In genomic region chr4:125077700-125078099, GRCm38 (mm10) we compare ENCODE assay signal across 24 mouse cellular contexts. TPM values are rescaled to one million over a fixed set of nuclear protein-coding genes. Genes with fewer than 3 reads are reported as not detected.
A peak's percentile ranks its signal among the peaks of the same experiment; 100 is the strongest.
DNase-seq lines count a peak whose midpoint lies in the region; ATAC-seq and TF ChIP-seq lines count a peak whose summit lies in the region.
"Had no signal": no experiment of that assay in that cellular context is flagged by ENCODE, and none has a peak within 500 bp of the region (broad histone marks: within the 10 kb centered on the region; RNA-seq: fewer than 3 reads in every experiment).

No protein-coding gene starts in this region.

- H3K27ac ChIP-seq in kidney, adult 2 months (ENCODE audit: insufficient read depth, low read depth, low read length), result no peak overlapping the region
- H3K27ac ChIP-seq in stomach, embryonic 15.5 days, result no peak overlapping the region
- no peak overlapping the region for H3K27ac ChIP-seq in stomach, postnatal 0 days (replicated peaks)
- peak overlapping the region; percentile 3; the same call in 1 of the 2 replicates for H3K27ac ChIP-seq in small intestine, adult 2 months (ENCODE audit: insufficient read depth, low read depth, low read length)
- H3K27ac ChIP-seq: forebrain, embryonic 10.5 days; forebrain, embryonic 13.5 days; heart, embryonic 15.5 days; hindbrain, embryonic 10.5 days; hindbrain, embryonic 13.5 days had no signal

- H3K36me3 ChIP-seq in kidney, adult 2 months (ENCODE audit: control insufficient read depth, insufficient read depth, low read length), result no peaks in the 10 kb centered on the region
- H3K36me3 ChIP-seq in stomach, embryonic 15.5 days, result peaks cover 34% of the 10 kb centered on the region
- peaks cover 19% of the 10 kb centered on the region; the same call in 1 of the 2 replicates for H3K36me3 ChIP-seq in stomach, postnatal 0 days (ENCODE audit: control insufficient read depth, insufficient read depth, low read length)
- H3K36me3 ChIP-seq in small intestine, adult 2 months (ENCODE audit: control insufficient read depth, insufficient read depth, low read length), result peaks cover 34% of the 10 kb centered on the region

- no peaks in the 10 kb centered on the region for H3K4me1 ChIP-seq in kidney, adult 2 months (ENCODE audit: control insufficient read depth, insufficient read depth, low read length)
- no peaks in the 10 kb centered on the region for H3K4me1 ChIP-seq in stomach, embryonic 15.5 days
- no peaks in the 10 kb centered on the region for H3K4me1 ChIP-seq in stomach, postnatal 0 days (replicated peaks; ENCODE audit: control insufficient read depth, insufficient read depth)
- peaks cover 6% of the 10 kb centered on the region; the same call in 1 of the 2 replicates for H3K4me1 ChIP-seq in small intestine, adult 2 months (ENCODE audit: control insufficient read depth, insufficient read depth, insufficient read length, low read length)
- H3K4me1 ChIP-seq: forebrain, embryonic 10.5 days; forebrain, embryonic 13.5 days; heart, embryonic 15.5 days; hindbrain, embryonic 10.5 days; hindbrain, embryonic 13.5 days had no signal

- WGBS in kidney, adult 2 months, result 79% methylated on average over 2 of the region's 2 CpGs
- WGBS in stomach, embryonic 15.5 days, result 84% methylated on average over 2 of the region's 2 CpGs
- WGBS in stomach, postnatal 0 days, result 91% methylated on average over 2 of the region's 2 CpGs
- whole genome bisulfite sequencing in small intestine, adult 2 months, result 50% methylated on average over 2 of the region's 2 CpGs

- H3K4me3 ChIP-seq in kidney, adult 2 months (ENCODE audit: insufficient read depth, low read depth, low read length), result no peak overlapping the region
- no peak overlapping the region for H3K4me3 ChIP-seq in stomach, embryonic 15.5 days (replicated peaks)
- H3K4me3 ChIP-seq in stomach, postnatal 0 days (ENCODE audit: low read depth, low read length), result no peak overlapping the region
- no peak overlapping the region for H3K4me3 ChIP-seq in small intestine, adult 2 months (ENCODE audit: low read depth, low read length)
- H3K4me3 ChIP-seq: forebrain, embryonic 10.5 days; forebrain, embryonic 13.5 days; heart, embryonic 15.5 days; hindbrain, embryonic 10.5 days; hindbrain, embryonic 13.5 days had no signal

- TF ChIP-seq EP300 in stomach, postnatal 0 days (optimal IDR thresholded peaks at IDR 0.05), result no peak

- TF ChIP-seq CTCF in kidney, adult 2 months (conservative IDR thresholded peaks at IDR 0.05; ENCODE audit: insufficient read depth, insufficient read length, low read depth, low read length), result no peak
- no peak for TF ChIP-seq CTCF in stomach, postnatal 0 days (IDR thresholded peaks at IDR 0.05; ENCODE audit: low read depth)
- TF ChIP-seq CTCF in small intestine, adult 2 months (IDR thresholded peaks at IDR 0.05; ENCODE audit: extremely low read depth, insufficient read length, insufficient replicate concordance, low read depth, low read length), result no peak

- H3K27me3 ChIP-seq in kidney, adult 2 months (replicated peaks; ENCODE audit: control insufficient read depth, insufficient read depth, low read length), result no peaks in the 10 kb centered on the region
- no peaks in the 10 kb centered on the region for H3K27me3 ChIP-seq in stomach, embryonic 15.5 days (replicated peaks)
- no peaks in the 10 kb centered on the region for H3K27me3 ChIP-seq in stomach, postnatal 0 days (ENCODE audit: control insufficient read depth, insufficient read depth, low read length)
- no peaks in the 10 kb centered on the region for H3K27me3 ChIP-seq in small intestine, adult 2 months (ENCODE audit: control insufficient read depth, insufficient read depth, low read length)
- H3K27me3 ChIP-seq: forebrain, embryonic 13.5 days; heart, embryonic 15.5 days; hindbrain, embryonic 13.5 days had no signal

- DNase-seq in kidney, adult 2 months, result peak; percentile 36
- DNase-seq in kidney, adult 18-20 months, result no peak
- no peak for DNase-seq in stomach, postnatal 0 days (ENCODE audit: low spot score)
- no peak for DNase-seq in ovary, adult 18-20 months (ENCODE audit: low spot score)
- DNase-seq: adrenal gland, adult 8-10 months; adrenal gland, postnatal 25 days; cerebellum, adult 11-12 months; cerebellum, adult 8-10 months; cerebellum, postnatal 14 days; gastrocnemius, postnatal 14 days; heart, adult 11 months; heart, postnatal 10 days; heart, postnatal 36 days had no signal

- TF ChIP-seq POLR2A in kidney, adult 2 months (IDR thresholded peaks at IDR 0.05; ENCODE audit: low read depth, low read length), result no peak
- no peak for TF ChIP-seq POLR2A in small intestine, adult 2 months (IDR thresholded peaks at IDR 0.05; ENCODE audit: low read depth, low read length)

- H3K9ac ChIP-seq in stomach, embryonic 15.5 days, result no peak overlapping the region
- no peak overlapping the region for H3K9ac ChIP-seq in stomach, postnatal 0 days (ENCODE audit: low read length)
- H3K9ac ChIP-seq: forebrain, embryonic 13.5 days; heart, embryonic 15.5 days; hindbrain, embryonic 13.5 days had no signal

- H3K9me3 ChIP-seq in stomach, embryonic 15.5 days, result no peaks in the 10 kb centered on the region
- H3K9me3 ChIP-seq in stomach, postnatal 0 days (ENCODE audit: control insufficient read depth, low read length), result no peaks in the 10 kb centered on the region
- H3K9me3 ChIP-seq: forebrain, embryonic 10.5 days; forebrain, embryonic 13.5 days; heart, embryonic 15.5 days; hindbrain, embryonic 10.5 days; hindbrain, embryonic 13.5 days had no signal

- ATAC-seq in stomach, embryonic 15.5 days (ENCODE audit: insufficient read depth, low FRiP score, low read depth), result 0 out of 2 replicates have a peak, but pooled peaks have one; percentile 10
- no peak for ATAC-seq in stomach, postnatal 0 days (ENCODE audit: low FRiP score, low TSS enrichment)
- ATAC-seq: activated CD4-positive, CD25-positive, alpha-beta regulatory T cell, adult 4 months; forebrain, embryonic 13.5 days; forebrain, embryonic 16.5 days; hindbrain, embryonic 16.5 days had no signal

- H3K4me2 ChIP-seq in stomach, embryonic 15.5 days, result no peak overlapping the region
- no peak overlapping the region for H3K4me2 ChIP-seq in stomach, postnatal 0 days (replicated peaks; ENCODE audit: low read depth)
- H3K4me2 ChIP-seq: forebrain, embryonic 13.5 days; heart, embryonic 11.5 days; heart, embryonic 15.5 days; hindbrain, embryonic 13.5 days had no signal

RNA-seq across cellular contexts. Expression of gene Meaf6, which starts 7.2 kb away (rescaled TPM):
- 10.8 and 17.5 TPM in 2 replicates for polyA plus RNA-seq in kidney, adult 2 months (2012; rRNA removed)
- 45.9 and 52.1 TPM in 2 replicates for polyA plus RNA-seq in stomach, embryonic 15.5 days (2015; fragmentation: Nextera tagmentation; extraction: Ambion mirVana)
- 28.3 and 28.4 TPM in 2 replicates for polyA plus RNA-seq in stomach, postnatal 0 days (2015; fragmentation: Nextera tagmentation; extraction: Ambion mirVana)
- 3.5 and 9.1 TPM in 2 replicates for polyA plus RNA-seq in small intestine, adult 2 months (2012; rRNA removed)

RNA-seq across cellular contexts. Expression of gene Snip1, which starts 11.2 kb away (rescaled TPM):
- polyA plus RNA-seq in kidney, adult 2 months (2012; rRNA removed), result 7.3 and 8.3 TPM in 2 replicates
- polyA plus RNA-seq in stomach, embryonic 15.5 days (2015; fragmentation: Nextera tagmentation; extraction: Ambion mirVana), result 26.3 and 27.5 TPM in 2 replicates
- 13.0 and 13.6 TPM in 2 replicates for polyA plus RNA-seq in stomach, postnatal 0 days (2015; fragmentation: Nextera tagmentation; extraction: Ambion mirVana)
- 4.2 and 6.2 TPM in 2 replicates for polyA plus RNA-seq in small intestine, adult 2 months (2012; rRNA removed)

RNA-seq across cellular contexts. Expression of gene Dnali1, which starts 12.2 kb away (rescaled TPM):
- 0.44 and 0.48 TPM in 2 replicates for polyA plus RNA-seq in kidney, adult 2 months (2012; rRNA removed)
- polyA plus RNA-seq in stomach, embryonic 15.5 days (2015; fragmentation: Nextera tagmentation; extraction: Ambion mirVana), result 0.08 and 0.22 TPM in 2 replicates
- polyA plus RNA-seq in stomach, postnatal 0 days (2015; fragmentation: Nextera tagmentation; extraction: Ambion mirVana), result 0.05 and 0.06 TPM in 2 replicates
- polyA plus RNA-seq in small intestine, adult 2 months (2012; rRNA removed), result not detected in 2 replicates
- polyA plus RNA-seq: activated CD4-positive, CD25-positive, alpha-beta regulatory T cell, adult 4 months had no signal

RNA-seq across cellular contexts. Expression of gene Zc3h12a, which starts 49.9 kb away (rescaled TPM):
- polyA plus RNA-seq in kidney, adult 2 months (2012; rRNA removed), result 4.4 and 5.3 TPM in 2 replicates
- 1.3 and 1.5 TPM in 2 replicates for polyA plus RNA-seq in stomach, embryonic 15.5 days (2015; fragmentation: Nextera tagmentation; extraction: Ambion mirVana)
- polyA plus RNA-seq in stomach, postnatal 0 days (2015; fragmentation: Nextera tagmentation; extraction: Ambion mirVana), result 2.7 TPM in 2 replicates
- 27.1 and 36.7 TPM in 2 replicates for polyA plus RNA-seq in small intestine, adult 2 months (2012; rRNA removed)
